Mouse (Mus musculus): ENCODE measurements around the gene Endov.

The Endov gene

GRCm38 (mm10) chr11:119545741-119546495 is 54.8 kb downstream of the Endov start:
- no peak for DNase-seq (ENCODE audit: extremely low read depth, low read depth, low spot score)

- no peak for DNase-seq (ENCODE audit: extremely low read depth, low read depth, low spot score)
These were observed 55.5 kb downstream of the Endov start for GRCm38 (mm10) chr11:119546496-119547182.

GRCm38 (mm10) chr11:119547183-119547921 is 56.2 kb downstream of the Endov start, which contains the start of gene Nptx1:
Gene Nptx1, minus strand, starts transcription at chr11:119547753.
- no peak for DNase-seq (ENCODE audit: extremely low read depth, low read depth, low spot score)

GRCm38 (mm10) chr11:119547951-119548591 is 56.9 kb downstream of the Endov start:
- DNase-seq (ENCODE audit: extremely low read depth, low read depth, low spot score) = no peak

GRCm38 (mm10) chr11:119548741-119549370 is 57.7 kb downstream of the Endov start:
- DNase-seq (ENCODE audit: extremely low read depth, low read depth, low spot score) = no peak

GRCm38 (mm10) chr11:119549371-119549811 is 58.2 kb downstream of the Endov start:
- DNase-seq (ENCODE audit: extremely low read depth, low read depth, low spot score) = no peak

GRCm38 (mm10) chr11:119550546-119551335 is 59.6 kb downstream of the Endov start:
- DNase-seq (ENCODE audit: extremely low read depth, low read depth, low spot score) = no peak

GRCm38 (mm10) chr11:119551468-119551867 is 60.3 kb downstream of the Endov start:
- DNase-seq (ENCODE audit: extremely low read depth, low read depth, low spot score) = no peak

GRCm38 (mm10) chr11:119552301-119552700 is 61.2 kb downstream of the Endov start:
- DNase-seq (ENCODE audit: extremely low read depth, low read depth, low spot score) = no peak

- no peak for DNase-seq (ENCODE audit: extremely low read depth, low read depth, low spot score)
These were observed 62.0 kb downstream of the Endov start for GRCm38 (mm10) chr11:119552902-119553802.

- no peak for DNase-seq (ENCODE audit: extremely low read depth, low read depth, low spot score)
These were observed 63.6 kb downstream of the Endov start for GRCm38 (mm10) chr11:119554706-119555105.

GRCm38 (mm10) chr11:119555170-119555569 is 64.0 kb downstream of the Endov start:
- no peak for DNase-seq (ENCODE audit: extremely low read depth, low read depth, low spot score)

GRCm38 (mm10) chr11:119557940-119558869 is 67.1 kb downstream of the Endov start:
- peak; percentile 37 for DNase-seq (ENCODE audit: extremely low read depth, low read depth, low spot score)

- peak; percentile 50 for DNase-seq (ENCODE audit: extremely low read depth, low read depth, low spot score)
These were observed 67.9 kb downstream of the Endov start for GRCm38 (mm10) chr11:119558870-119559610.

Measured in fat pad, adult 2 months (tissue).